Mouse (Mus musculus) hindbrain, postnatal 0 days (tissue): Measurements from ENCODE around the gene Tlk2. TPM values are rescaled to one million over a fixed set of nuclear protein-coding genes. Genes with fewer than 3 reads are reported as not detected.
A peak's percentile ranks its signal among the peaks of the same experiment; 100 is the strongest.
"Not testable (repeated sequence)": the region's sequence is repeated elsewhere in the genome, so short reads cannot be mapped to it uniquely, and the experiment has no call there.

Source experiments
- ATAC-seq: fragments of 200-750 bp; cut with Nextera tagmentation; 2 replicates; pipeline ENCODE4 v1.8.0; 2017; ENCODE audit warnings: mild to moderate bottlenecking, moderate TSS enrichment, moderate library complexity
- DNase-seq: peaks from one replicate; pipeline ENCODE4 v3.0.0-alpha.2; 2015; ENCODE audit warnings: low spot score
- H3K27ac ChIP-seq: fragments of 300-500 bp; sonication (generic); 2 replicates; pipeline ENCODE4 v1.5.1; 2014; ENCODE audit warnings: mild to moderate bottlenecking
- H3K27me3 ChIP-seq: fragments of 300-500 bp; sonication (generic); 2 replicates; pipeline ENCODE4 v1.6.1; 2014; ENCODE audit warnings: low read length, mixed read lengths; ENCODE audit not compliant: insufficient read depth
- H3K36me3 ChIP-seq: fragments of 300-500 bp; sonication (generic); 2 replicates; pipeline ENCODE4 v1.6.1; 2014; ENCODE audit warnings: low read length, mixed read lengths; ENCODE audit not compliant: insufficient read depth
- H3K4me1 ChIP-seq: fragments of 300-500 bp; sonication (generic); 2 replicates; pipeline ENCODE4 v1.6.1; 2014; ENCODE audit warnings: antibody characterized with exemption, low read length, mixed read lengths; ENCODE audit not compliant: insufficient read depth
- H3K4me2 ChIP-seq: fragments of 300-500 bp; sonication (generic); 2 replicates; pipeline ENCODE4 v1.6.1; 2014; ENCODE audit warnings: low read depth, mild to moderate bottlenecking, low read length, moderate library complexity, mixed read lengths
- H3K4me3 ChIP-seq: fragments of 300-500 bp; sonication (generic); 2 replicates; pipeline ENCODE4 v1.5.1; 2014; ENCODE audit warnings: low read length
- H3K9ac ChIP-seq: fragments of 300-500 bp; sonication (generic); replicated peaks from 2 replicates; pipeline ENCODE4 v1.6.1; 2014; ENCODE audit warnings: mild to moderate bottlenecking, low read length, moderate library complexity, mixed read lengths
- H3K9me3 ChIP-seq: fragments of 300-500 bp; sonication (generic); 2 replicates; pipeline ENCODE4 v1.6.1; 2016; ENCODE audit warnings: low read length, mixed read lengths
- CTCF ChIP-seq: IDR thresholded peaks from 2 replicates; pipeline ENCODE4 v1.5.1; 2016; ENCODE audit warnings: antibody characterized with exemption, control low read depth, low read depth
- WGBS: fragments of 180-500 bp; shearing (Covaris S2); extraction: QIAGEN DNeasy Blood & Tissue Kit; methylation state at CpG from one replicate; pipeline ENCODE4 v1.1.7; 2014; 5-methylcytosine and 5-hydroxymethylcytosine counted together
- polyA plus RNA-seq: library from polyadenylated mRNA; unstranded; fragments of >200 nt; fragmentation: Nextera tagmentation; extraction: Ambion mirVana; gene quantifications from 2 replicates; pipeline ENCODE4 v1.2.1, GENCODE M21; 2015
- total RNA-seq: library from RNA; depleted of rRNA; stranded (reverse); fragments of >200 nt; gene quantifications from 2 replicates; pipeline ENCODE4 v1.2.3, GENCODE M21; 2014; rRNA removed

Gene Tlk2
- total RNA-seq (43.3 and 50.4 TPM in 2 replicates), polyA plus RNA-seq (15.1 and 15.9 TPM in 2 replicates)

DNA sequence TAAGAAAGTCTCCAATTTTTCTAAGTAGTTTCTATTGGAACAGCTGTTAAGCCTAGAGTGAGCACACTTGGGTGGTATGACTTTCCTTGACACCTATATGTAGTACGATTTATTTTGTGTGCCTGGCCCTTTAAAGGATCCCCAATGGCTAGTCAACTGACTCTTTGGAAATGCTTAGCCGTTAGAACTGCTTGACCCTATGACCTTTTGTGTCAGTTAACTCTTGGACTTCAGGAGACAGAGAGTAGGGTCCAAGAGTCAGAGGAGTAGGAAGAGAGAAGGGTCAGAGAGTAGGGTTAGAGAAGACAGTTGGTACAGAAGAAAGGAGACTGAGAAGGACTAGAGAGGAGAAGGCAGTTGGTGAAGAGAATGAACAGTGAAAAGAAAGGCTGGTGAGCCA lies at the start of gene Tlk2:
Tlk2 (plus strand) TSS at position 292 of the 400 bp plus-strand sequence.
- H3K4me3 ChIP-seq: 0 out of 2 replicates have a peak within 1 kb of the TSS, but pooled peaks have one; percentile 68
- 44% methylated on average over 2 of the region's 2 CpGs for WGBS

DNA sequence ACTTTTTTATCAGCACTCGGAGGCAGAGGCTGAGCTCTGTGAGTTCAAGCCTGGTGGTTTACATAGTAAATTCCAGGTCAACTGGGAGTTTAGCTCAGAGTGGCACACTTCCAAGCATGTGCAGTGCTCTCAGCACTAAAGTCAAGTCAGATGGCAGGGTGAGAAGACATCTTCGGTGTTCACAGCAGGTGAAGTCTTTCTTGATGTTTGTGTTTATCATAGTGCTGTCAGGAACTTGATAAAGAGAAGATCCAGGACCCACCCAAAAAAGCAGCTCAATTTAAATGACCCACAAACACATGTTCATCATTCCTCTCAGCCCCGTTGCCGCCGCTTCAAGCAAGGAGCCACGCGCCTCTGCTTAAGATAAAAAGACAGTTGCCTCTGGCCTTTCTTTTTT lies 42.9 kb upstream of the Tlk2 start:
- no peaks in the 10 kb centered on the region for H3K9me3 ChIP-seq
- peaks cover 83% of the 10 kb centered on the region for H3K36me3 ChIP-seq
- H3K4me1 ChIP-seq: no peaks in the 10 kb centered on the region
- H3K9ac ChIP-seq: no peak overlapping the region
- TF ChIP-seq CTCF: no peak
- WGBS: 97% methylated on average over 7 of the region's 7 CpGs
- DNase-seq (no peak), ATAC-seq (no peak)
- H3K27me3 ChIP-seq: no peaks in the 10 kb centered on the region
- H3K4me3 ChIP-seq: no peak overlapping the region
- no peak overlapping the region for H3K27ac ChIP-seq
- H3K4me2 ChIP-seq: no peak overlapping the region

More for the DNA sequence above, at the start of gene Tlk2:
- no peak within 1 kb of the TSS for H3K27ac ChIP-seq
- H3K27me3 ChIP-seq: no peaks in the 10 kb centered on the region
- H3K4me2 ChIP-seq: peak within 1 kb of the TSS; percentile 87
- DNase-seq (no peak), ATAC-seq (no peak)
- TF ChIP-seq CTCF: no peak
- no peaks in the 10 kb centered on the region for H3K36me3 ChIP-seq
- H3K9ac ChIP-seq: no peak within 1 kb of the TSS
- H3K4me1 ChIP-seq: peaks cover 8% of the 10 kb centered on the region
- H3K9me3 ChIP-seq: no peaks in the 10 kb centered on the region

DNA sequence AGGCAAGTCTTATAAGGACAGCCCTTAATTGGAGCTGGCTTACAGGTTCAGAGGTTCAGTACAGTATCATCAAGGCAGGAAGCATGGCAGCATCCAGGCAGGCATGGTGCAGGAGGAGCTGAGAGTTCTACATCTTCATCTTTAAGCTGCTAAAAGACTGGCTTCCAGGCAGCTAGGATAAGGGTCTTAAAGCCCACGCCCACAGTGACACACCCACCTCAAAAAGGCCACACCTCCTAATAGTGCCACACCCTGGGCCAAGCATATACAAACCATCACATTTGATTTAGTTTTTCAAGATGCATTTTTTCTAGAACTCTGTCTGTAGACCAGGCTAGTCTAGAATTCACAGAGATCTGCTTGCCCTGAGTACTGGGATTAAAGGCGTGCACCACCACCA lies 41.4 kb upstream of the Tlk2 start:
- not testable (repeated sequence) for ATAC-seq, H3K4me2 ChIP-seq, H3K27me3 ChIP-seq, H3K27ac ChIP-seq, DNase-seq, H3K4me1 ChIP-seq, H3K9ac ChIP-seq, H3K9me3 ChIP-seq, H3K4me3 ChIP-seq
- peaks cover 77% of the 10 kb centered on the region for H3K36me3 ChIP-seq
- 100% methylated on average over 2 of the region's 2 CpGs for WGBS

DNA sequence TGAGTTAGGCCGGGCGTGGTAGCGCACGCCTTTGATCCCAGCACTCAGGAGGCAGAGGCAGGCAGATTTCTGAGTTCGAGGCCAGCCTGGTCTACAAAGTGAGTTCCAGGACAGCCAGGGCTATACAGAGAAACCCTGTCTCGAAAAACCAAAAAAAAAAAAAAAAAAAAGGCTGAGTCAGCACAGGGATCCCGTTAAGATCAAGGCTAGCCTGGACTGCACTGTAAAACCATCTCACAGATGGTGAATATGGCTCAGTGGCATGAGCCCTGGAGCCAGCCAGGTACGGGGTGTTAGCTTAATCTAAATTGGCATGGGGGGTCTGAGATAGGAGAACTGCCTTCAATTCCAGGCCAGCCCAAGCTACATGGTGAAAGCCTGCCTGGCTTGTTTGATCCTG lies 38.1 kb upstream of the Tlk2 start:
- H3K4me1 ChIP-seq, H3K27me3 ChIP-seq, H3K27ac ChIP-seq, H3K4me3 ChIP-seq, DNase-seq, H3K9me3 ChIP-seq, H3K9ac ChIP-seq, H3K4me2 ChIP-seq, ATAC-seq: not testable (repeated sequence)
- H3K36me3 ChIP-seq: peaks cover 46% of the 10 kb centered on the region
- WGBS: 85% methylated on average over 7 of the region's 8 CpGs

DNA sequence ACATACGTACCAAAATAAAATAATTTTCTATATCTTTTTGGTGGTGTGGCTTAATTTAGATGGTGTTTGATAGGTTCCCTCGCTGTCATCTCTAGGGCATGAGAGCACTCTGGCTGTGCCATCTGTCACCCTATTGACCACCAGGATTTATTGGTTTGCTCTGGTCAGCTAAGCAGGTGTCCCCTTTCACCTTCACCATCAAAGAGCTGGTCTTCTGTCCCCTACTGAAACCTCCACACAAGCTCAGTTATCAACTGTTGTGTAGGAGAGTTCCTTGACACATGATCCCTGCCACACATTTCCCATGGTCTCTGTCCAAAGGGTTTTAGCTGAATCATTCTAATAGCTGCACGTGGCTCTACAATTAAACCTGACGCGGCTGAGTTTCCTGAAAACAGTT lies 37.5 kb upstream of the Tlk2 start:
- TF ChIP-seq CTCF: no peak
- H3K4me1 ChIP-seq: no peaks in the 10 kb centered on the region
- ATAC-seq: no peak
- no peak overlapping the region for H3K27ac ChIP-seq
- H3K4me3 ChIP-seq: no peak overlapping the region
- H3K9ac ChIP-seq: no peak overlapping the region
- H3K4me2 ChIP-seq: no peak overlapping the region
- H3K36me3 ChIP-seq: peaks cover 41% of the 10 kb centered on the region
- no peaks in the 10 kb centered on the region for H3K9me3 ChIP-seq
- DNase-seq: no peak
- WGBS: 95% methylated on average over 5 of the region's 5 CpGs
- H3K27me3 ChIP-seq: no peaks in the 10 kb centered on the region

DNA sequence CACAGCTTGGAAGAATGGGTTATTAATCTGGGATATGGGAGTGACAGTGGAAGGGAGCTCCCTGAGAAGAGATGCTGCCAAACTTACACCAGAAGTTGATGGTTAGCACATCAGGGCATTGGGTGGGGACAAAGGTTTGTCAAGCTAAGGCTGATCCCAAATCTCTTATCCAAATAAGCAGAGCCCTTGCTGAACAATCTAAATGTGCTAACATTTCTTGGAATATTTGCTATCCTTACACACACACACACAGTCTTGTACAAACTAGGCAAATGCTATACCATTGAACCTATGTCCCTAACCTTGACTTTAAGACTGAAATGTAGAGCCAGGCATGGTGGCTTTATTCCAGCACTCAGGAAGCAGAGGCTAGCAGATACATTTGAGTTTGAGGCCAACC lies 35.0 kb upstream of the Tlk2 start:
- Histone ChIP-seq H3K4me2 (no peak overlapping the region), H3K36me3 (peaks cover 21% of the 10 kb centered on the region), H3K9ac (no peak overlapping the region), H3K27me3 (no peaks in the 10 kb centered on the region), H3K9me3 (no peaks in the 10 kb centered on the region), H3K27ac (no peak overlapping the region), H3K4me1 (no peaks in the 10 kb centered on the region), H3K4me3 (no peak overlapping the region)
- DNase-seq (no peak), ATAC-seq (no peak)
- TF ChIP-seq CTCF: no peak

DNA sequence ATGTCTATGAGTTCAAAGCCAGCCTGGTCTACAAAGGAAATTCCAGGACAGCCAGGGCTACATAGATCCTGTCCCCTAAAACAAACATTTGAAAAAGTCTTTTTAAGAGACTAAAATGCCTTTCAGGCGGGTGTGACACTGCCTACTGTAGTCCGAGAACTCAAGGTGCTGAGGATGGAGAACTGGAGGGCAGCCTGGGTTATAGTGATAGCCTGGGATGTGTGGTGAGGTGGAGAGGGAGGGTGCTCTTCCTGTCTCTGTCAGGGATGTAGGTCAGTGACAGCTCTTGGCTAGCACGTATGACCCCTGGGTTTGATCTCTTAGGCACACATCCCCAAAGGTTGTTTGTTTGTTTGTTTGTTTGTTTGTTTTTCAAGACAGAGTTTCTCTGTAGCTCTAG lies 34.5 kb upstream of the Tlk2 start:
- no peak for ATAC-seq
- Histone ChIP-seq H3K4me2 (no peak overlapping the region), H3K4me3 (no peak overlapping the region), H3K36me3 (peaks cover 21% of the 10 kb centered on the region), H3K9me3 (no peaks in the 10 kb centered on the region), H3K9ac (no peak overlapping the region), H3K4me1 (no peaks in the 10 kb centered on the region), H3K27ac (no peak overlapping the region), H3K27me3 (no peaks in the 10 kb centered on the region)
- DNase-seq: no peak
- 85% methylated on average over 3 of the region's 3 CpGs for WGBS
- no peak for TF ChIP-seq CTCF
